Mouse (Mus musculus) ovary, adult 18-20 months (tissue): Measurements from ENCODE around the gene Whrn.
A peak's percentile ranks its signal among the peaks of the same experiment; 100 is the strongest.

Experiments used
- DNase-seq: peaks from one replicate; pipeline ENCODE4 v3.0.0; 2022; ENCODE audit warnings: low spot score, mixed read lengths

The Whrn gene

GRCm38 (mm10) chr4:63444362-63445066, 51.3 kb downstream of the Whrn start:
- DNase-seq, result no peak

DNA sequence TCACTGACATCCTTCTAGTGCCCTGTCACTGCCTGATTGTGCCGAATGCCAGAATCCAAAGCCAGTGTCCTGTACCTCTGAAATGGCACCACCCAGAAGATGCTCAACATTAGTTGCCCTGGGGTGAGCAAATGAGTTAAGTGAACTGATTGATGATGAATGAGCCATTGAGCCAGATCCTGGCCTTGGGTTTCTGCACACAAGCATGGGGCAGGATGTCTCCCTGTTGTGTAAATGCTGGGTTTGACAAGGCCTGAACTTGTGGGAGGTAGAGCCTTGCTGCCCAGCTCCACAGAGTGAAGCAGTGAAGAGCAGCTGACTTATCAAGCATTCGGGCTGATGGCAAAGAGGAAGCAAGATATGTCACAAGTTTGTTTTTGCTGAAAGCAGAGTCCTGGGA, 52.7 kb downstream of the Whrn start:
- DNase-seq, result no peak

DNA sequence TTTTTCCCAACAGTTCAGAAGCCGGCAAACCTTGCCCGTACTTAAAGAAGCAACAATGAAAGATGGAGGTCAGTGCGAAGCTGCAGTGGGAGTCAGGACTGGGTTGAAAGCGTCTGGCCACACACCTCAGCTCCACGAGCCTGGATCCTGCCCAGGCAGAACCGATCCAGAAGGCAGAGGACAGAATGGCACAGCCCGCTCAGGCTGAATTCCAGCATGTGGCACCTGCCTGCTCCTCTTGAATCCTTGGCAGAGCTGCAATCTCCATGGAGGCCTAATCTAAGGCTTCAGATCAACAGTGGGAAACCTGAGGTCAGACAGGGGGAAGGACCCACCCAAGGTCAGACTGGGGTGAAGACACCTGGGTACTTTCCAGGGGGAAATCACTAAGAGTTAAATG, 54.2 kb downstream of the Whrn start:
- no peak for DNase-seq

DNA sequence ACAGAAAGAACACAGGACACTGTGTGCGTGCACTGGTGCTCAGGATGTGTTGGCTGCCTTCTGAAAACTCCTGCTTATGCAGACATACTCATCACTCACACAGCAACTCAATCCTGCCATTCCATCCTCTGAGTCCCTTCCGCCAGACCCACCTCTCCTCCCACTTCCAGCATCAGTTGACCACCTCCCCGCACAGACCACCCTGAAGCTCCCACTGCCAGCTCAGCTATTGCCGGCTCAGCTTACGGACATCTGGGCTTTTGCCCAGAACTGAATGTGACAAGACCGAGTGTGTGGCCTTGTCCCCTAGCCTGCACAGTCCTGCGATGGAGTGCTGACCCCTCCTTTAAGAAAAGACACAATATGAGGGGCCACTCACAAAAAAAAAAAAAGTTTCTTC, 55.5 kb downstream of the Whrn start:
- no peak for DNase-seq

DNA sequence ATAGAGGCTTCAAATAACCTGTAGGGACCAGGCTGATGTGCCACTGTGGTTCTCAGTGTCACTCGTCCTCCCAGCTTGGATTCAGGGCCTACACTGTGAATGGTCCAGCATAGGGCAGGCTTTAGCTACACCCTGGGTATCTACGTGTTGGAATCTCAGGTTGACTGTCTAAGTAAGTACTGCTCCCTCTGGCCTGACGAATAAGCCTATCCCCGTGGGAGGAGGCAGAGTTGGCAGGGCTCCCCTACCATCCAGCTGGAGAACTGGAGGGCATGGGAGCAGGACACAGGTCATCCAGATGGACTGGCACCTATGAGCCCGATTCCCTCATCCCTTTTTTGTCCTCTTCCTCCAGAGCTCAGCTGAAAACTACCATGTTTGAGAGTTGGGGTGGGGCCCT, 57.8 kb downstream of the Whrn start:
- DNase-seq, result no peak

GRCm38 (mm10) chr4:63437119-63437815, 58.5 kb downstream of the Whrn start:
- no peak for DNase-seq

DNA sequence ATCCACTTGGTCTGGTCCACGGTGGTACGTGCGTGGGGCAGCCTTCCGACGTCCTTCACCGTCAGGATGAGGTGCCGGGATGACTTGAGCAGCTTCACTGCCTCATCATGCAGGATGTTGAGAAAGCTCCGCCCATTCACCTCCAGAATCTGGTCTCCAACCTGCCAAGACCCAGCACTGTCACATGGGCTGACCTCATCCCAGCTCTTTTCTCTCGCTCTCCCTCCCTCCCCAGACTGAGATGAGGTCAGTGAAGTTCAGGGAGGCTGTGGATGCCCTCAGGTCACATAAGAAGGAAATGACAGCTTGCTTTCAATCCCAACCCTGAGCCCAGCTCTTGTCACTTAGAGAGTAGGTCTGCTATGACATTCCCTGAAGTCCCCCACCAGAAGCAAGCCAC, 60.4 kb downstream of the Whrn start:
- no peak for DNase-seq

- DNase-seq, result no peak
These were observed 64.7 kb downstream of the Whrn start for GRCm38 (mm10) chr4:63431098-63431497.

GRCm38 (mm10) chr4:63430357-63430756, 65.4 kb downstream of the Whrn start:
- no peak for DNase-seq

- DNase-seq, result no peak
These were observed 69.5 kb downstream of the Whrn start for GRCm38 (mm10) chr4:63426308-63426707.

DNA sequence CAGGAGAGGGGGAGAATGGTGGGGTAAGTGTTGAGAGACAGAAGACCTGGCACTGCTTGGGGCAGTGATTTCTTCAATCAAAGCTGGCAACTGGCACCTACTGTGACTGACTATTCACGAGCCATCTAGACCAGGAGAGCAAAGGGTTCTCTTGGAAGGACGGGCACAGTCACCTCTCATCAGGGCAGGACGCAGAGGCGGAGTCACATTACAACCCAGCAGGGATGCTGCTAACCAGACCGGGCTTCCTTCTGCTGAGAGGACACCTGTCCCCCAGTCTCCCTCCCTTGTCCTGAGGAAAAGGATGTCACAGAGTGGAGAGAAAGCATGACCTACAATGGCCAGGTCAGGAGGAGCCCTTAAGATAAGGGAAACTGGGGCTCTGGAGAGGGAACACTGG, 72.0 kb downstream of the Whrn start:
- DNase-seq, result no peak

DNA sequence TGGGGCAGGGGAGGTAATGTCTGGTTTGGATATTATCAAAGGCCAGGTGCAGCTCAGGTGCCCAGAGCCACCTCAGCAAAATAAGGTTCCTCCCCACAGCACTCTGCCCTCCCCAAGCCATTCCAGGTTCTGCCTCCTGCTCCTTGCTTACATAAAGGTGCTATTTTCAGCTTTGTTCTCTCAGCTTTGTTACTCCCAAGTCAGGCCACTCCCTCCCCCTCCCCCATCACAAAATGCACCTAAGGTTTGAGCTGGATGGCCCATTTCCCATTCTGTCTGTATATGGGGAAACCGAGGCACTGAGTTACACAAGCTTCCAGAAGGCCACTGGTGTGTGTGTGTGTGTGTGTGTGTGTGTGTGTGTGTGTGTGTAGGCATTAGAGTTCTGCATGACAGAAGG, 72.6 kb downstream of the Whrn start:
- no peak for DNase-seq

- no peak for DNase-seq
These were observed 75.5 kb downstream of the Whrn start for GRCm38 (mm10) chr4:63420143-63420920.

GRCm38 (mm10) chr4:63418270-63418669, 77.5 kb downstream of the Whrn start:
- no peak for DNase-seq

DNA sequence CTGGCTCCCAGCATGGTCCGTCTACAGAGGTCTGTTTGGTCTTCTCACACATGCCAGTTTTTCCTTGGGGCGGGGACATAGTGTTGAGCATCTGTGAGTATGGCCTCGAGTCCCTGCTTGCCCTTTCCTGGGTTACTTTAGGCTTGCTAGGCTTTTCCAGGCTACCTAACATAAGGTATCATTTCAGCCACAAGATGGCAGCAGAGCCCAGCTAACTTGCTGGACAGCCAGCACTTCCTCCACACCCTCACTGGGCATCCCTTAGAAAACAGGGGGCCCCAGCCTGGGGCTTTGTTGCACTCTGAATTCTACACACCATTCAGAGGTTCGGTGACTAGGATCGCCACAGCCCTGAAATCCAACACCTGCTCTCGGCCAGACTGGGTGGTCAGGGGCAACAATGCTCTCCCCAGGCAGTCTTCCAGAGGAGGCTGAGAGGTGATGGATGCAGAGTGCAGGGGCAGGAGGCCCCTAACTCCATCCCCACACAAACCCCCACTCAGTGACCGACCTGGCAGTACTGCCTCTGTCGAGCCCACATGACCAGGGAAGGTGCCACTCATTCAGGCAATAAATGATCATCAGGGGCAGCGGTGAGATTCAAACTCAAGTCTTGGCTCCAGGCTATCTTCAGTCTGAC, 78.4 kb downstream of the Whrn start:
- DNase-seq, result no peak

DNA sequence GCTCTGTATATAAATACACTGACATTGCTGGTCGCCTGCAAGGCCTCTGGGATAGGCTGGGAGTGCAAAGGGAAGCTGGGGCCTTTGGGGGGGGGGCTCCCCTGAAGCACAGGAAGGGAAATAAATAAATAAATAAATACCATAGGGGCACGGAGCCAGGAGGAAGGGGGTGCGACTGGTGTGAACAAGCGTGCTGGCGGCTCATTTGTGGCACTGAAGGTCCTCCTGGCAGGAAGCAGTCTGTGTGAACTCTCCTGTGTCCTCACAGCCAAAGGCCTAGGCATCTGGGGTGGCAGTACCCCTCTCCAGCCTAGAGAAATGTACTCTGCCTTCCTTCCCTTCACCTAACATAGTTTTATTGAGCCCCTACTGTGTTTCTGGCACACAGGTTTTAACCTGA, 80.8 kb downstream of the Whrn start:
- DNase-seq, result no peak

GRCm38 (mm10) chr4:63411222-63411621, 84.6 kb downstream of the Whrn start:
- no peak for DNase-seq

GRCm38 (mm10) chr4:63410583-63410934, 85.2 kb downstream of the Whrn start:
- peak; percentile 86 for DNase-seq

GRCm38 (mm10) chr4:63409908-63410582, 85.7 kb downstream of the Whrn start:
- peak; percentile 29 for DNase-seq

- DNase-seq, result no peak
These were observed 86.4 kb downstream of the Whrn start for GRCm38 (mm10) chr4:63409317-63409907.

- no peak for DNase-seq
These were observed 87.1 kb downstream of the Whrn start for GRCm38 (mm10) chr4:63408649-63409048.

DNA sequence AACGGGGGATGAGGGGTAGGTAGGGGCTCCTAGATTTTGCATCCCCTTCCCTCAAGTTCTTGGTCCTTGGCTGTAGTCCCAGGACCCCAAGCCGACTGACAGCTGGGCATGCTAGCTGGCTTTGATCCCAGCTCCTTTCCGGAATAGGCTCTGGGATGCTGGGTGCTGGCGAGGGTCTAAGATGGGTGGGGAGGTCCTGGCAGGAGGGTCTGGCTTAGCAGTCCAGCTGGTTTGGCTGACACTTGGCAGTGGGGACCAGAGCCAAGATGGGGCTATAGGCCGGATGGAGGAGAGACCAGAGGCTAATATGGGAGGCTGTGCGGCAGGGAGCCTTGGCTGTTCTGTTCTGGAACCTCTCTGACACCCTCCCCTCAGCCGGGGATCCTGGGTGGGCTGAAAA, 87.5 kb downstream of the Whrn start:
- no peak for DNase-seq
